Mouse (Mus musculus) cortical plate, adult 2 months (tissue): ENCODE results near the gene Rnf152. TPM values are rescaled to one million over a fixed set of nuclear protein-coding genes. Genes with fewer than 3 reads are reported as not detected.
A peak's percentile ranks its signal among the peaks of the same experiment; 100 is the strongest.

ENCODE experiments used
- H3K27ac ChIP-seq: fragments of 200-500 bp; 2 replicates; pipeline ENCODE4 v1.5.1; 2012; ENCODE audit warnings: low read length, control low read depth, inconsistent platforms; ENCODE audit not compliant: insufficient read depth
- H3K4me1 ChIP-seq: fragments of 200-500 bp; 2 replicates; pipeline ENCODE4 v1.6.1; 2011; ENCODE audit warnings: low read length; ENCODE audit not compliant: control insufficient read depth, insufficient read depth
- H3K4me3 ChIP-seq: fragments of 200-500 bp; 2 replicates; pipeline ENCODE4 v1.5.1; 2011; ENCODE audit warnings: mild to moderate bottlenecking, low read length, control low read depth; ENCODE audit not compliant: insufficient read depth
- CTCF ChIP-seq: fragments of 200-500 bp; IDR thresholded peaks from 2 replicates; pipeline ENCODE4 v1.5.1; 2011; ENCODE audit warnings: mild to moderate bottlenecking, control low read depth, low read length; ENCODE audit not compliant: insufficient read depth; ENCODE audit errors: extremely low read depth
- POLR2A ChIP-seq: fragments of 200-500 bp; IDR thresholded peaks from 2 replicates; pipeline ENCODE4 v1.6.1; 2011; ENCODE audit warnings: mild to moderate bottlenecking, low read length, control low read depth; ENCODE audit not compliant: insufficient read depth; ENCODE audit errors: extremely low read depth
- polyA plus RNA-seq: library from polyadenylated mRNA; depleted of rRNA; stranded (reverse); fragments of >200 nt; gene quantifications from 2 replicates; pipeline ENCODE4 v1.2.3, GENCODE M21; 2012; rRNA removed

Rnf152 gene
- polyA plus RNA-seq, result 4.2 TPM in 2 replicates

DNA sequence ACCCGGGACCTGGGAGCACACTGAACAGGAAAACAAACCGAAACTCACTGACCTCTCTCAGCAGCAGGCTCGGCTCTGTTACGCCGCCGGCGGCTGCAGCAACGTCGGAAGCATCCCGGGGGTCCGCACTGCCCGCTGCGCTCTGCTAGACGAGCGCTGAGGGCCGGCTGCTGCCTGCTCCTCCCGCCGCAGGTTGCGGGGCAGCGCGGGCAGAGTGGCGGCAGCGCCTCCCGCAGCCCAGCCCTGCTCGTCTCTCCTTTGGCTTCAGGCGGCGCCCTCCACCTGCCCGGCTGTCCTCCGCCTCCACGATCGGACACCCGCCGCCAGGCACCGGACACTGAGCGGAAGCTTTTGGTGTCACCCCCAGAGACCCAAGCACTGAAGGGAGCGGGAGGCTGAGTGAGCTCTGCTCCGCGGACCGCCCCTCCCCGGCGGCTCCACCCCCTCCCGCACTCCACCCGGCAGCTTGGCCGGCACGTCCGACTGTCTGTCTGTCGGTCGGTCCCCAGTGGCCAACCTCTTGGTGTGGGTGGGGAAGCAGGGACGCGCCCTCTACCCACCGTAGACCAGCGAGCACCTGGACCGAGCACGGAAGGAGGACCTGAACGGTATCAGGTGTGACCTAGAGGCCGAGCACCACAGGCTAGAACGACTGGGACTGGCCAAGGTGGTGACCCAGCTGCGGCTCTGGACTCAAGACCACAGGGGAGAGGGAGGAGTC, at the start of gene Rnf152:
Gene Rnf152 (minus strand): TSS at position 420 of the 721 bp plus-strand sequence.
- TF ChIP-seq POLR2A (no peak), CTCF (no peak)
- Histone ChIP-seq H3K27ac (peak within 1 kb of the TSS; percentile 14; the same call in 1 of the 2 replicates), H3K4me3 (peak within 1 kb of the TSS; percentile 87), H3K4me1 (no peaks in the 10 kb centered on the region)

GRCm38 (mm10) chr1:105402853-105403252, 46.3 kb upstream of the Rnf152 start:
- no peak overlapping the region for H3K4me3 ChIP-seq
- H3K27ac ChIP-seq, result no peak overlapping the region
- TF ChIP-seq POLR2A (no peak), CTCF (no peak)
- H3K4me1 ChIP-seq, result no peaks in the 10 kb centered on the region

DNA sequence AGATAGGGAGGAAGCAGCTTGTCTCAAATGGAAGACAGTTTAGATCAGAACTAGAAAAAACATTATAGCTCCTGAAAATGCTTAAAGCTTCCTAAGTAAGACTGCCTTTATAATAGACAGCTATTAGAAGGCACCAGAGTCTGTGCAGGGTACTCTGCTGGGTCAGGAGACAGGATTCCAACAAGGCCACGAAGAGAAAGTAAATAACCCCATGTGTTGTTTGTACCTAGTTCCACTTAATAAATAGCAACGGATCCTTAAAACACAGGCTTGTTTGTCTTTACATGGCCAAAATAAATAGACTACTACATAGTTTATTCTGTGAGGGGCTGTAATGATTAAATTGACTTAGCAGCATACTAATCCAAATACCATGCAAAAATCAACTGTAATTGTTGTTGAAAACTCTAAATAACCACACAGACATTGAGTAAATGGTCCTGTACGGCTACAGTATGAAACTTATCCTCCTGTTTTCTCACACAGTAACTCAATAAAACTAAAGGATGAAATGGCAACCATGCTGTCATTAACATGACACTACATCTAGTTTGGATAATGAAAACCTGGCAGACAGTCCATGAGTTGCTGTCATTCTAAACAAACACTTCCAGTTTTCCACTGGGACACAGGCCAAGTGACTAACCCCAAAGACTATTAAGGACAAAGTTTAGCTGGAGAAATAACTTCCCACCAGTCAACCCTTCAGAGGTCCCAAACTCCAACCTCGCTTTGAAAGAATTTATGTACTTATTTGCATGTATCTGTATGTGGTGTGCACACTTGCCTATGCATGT, 27.8 kb upstream of the Rnf152 start:
- H3K4me3 ChIP-seq, result no peak overlapping the region
- no peak for TF ChIP-seq POLR2A
- no peak for TF ChIP-seq CTCF
- no peak overlapping the region for H3K27ac ChIP-seq
- no peaks in the 10 kb centered on the region for H3K4me1 ChIP-seq

- H3K4me3 ChIP-seq, result no peak overlapping the region
- no peak overlapping the region for H3K27ac ChIP-seq
- TF ChIP-seq CTCF (no peak), POLR2A (no peak)
- no peaks in the 10 kb centered on the region for H3K4me1 ChIP-seq
Measured at GRCm38 (mm10) chr1:105377546-105377945, 21.0 kb upstream of the Rnf152 start.

DNA sequence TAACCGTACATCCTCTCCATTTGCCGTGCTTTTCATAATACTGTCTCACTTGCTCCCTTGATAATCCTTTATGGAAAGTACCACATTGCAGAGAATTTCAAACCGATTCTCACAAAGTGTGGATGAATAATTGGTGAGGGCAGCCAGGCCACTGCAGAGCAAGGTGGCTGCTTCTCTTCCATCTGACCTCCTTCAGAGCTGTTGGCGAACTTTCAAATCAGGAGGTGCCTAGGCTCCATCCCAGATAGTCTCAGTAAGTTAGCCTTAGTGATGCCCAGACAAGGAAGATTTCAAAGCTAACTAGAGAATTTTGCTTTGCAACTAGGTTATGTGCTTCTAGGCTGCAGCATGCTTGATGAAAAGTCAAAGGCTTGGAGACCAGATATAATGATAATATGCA, 18.1 kb upstream of the Rnf152 start:
- TF ChIP-seq CTCF (no peak), POLR2A (no peak)
- H3K4me3 ChIP-seq, result no peak overlapping the region
- H3K27ac ChIP-seq, result no peak overlapping the region
- H3K4me1 ChIP-seq, result no peaks in the 10 kb centered on the region

DNA sequence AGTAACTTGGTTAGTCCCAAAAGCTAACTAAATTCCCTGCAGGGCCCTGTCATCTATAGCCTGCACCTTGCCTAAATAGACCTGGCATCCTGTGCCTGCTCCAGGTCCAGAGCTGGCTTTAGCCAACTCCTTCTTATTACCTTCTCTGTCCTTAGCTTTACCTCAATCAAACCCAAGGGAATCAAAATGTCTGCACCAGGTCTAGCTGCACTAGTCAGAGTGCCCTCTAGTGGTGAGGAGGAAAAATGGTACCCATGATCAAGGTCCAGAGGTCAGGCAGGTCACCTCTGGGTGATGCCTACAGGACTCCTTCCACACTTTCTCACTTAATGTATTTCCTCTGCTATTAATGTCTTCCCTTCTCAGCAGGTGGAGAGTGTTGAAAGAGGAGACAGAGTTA, 6.2 kb upstream of the Rnf152 start:
- no peaks in the 10 kb centered on the region for H3K4me1 ChIP-seq
- TF ChIP-seq POLR2A, result no peak
- peak; percentile 39 for TF ChIP-seq CTCF
- H3K27ac ChIP-seq, result no peak overlapping the region
- no peak overlapping the region for H3K4me3 ChIP-seq

DNA sequence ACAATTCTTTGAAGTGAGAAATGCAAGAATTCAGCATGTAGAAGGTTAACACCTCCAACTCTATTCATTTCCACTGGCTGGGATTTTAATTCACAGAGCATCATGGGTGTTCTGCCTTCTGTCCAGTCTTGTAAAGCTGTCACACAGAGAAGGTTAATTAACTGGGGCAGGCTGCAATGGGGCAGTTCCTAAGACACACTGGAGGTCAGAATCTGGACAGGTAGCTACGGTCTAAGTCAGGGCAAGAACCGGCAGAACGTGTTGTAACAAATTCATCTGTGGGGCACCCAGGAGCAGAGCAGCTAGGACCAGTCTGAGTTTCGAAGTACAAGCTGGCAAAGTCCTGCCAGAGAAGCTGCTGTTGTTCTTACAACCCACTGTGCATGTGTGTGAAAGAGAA, 2.4 kb upstream of the Rnf152 start:
- H3K27ac ChIP-seq, result no peak overlapping the region
- H3K4me1 ChIP-seq, result no peaks in the 10 kb centered on the region
- TF ChIP-seq CTCF, result no peak
- no peak for TF ChIP-seq POLR2A
- no peak overlapping the region for H3K4me3 ChIP-seq

- Histone ChIP-seq H3K4me1 (no peaks in the 10 kb centered on the region), H3K27ac (peak overlapping the region; percentile 14; the same call in 1 of the 2 replicates), H3K4me3 (peak overlapping the region; percentile 87)
- TF ChIP-seq CTCF (no peak), POLR2A (no peak)
Measured at GRCm38 (mm10) chr1:105355910-105356290, 610 bp downstream of the Rnf152 start.

- peak overlapping the region; percentile 87 for H3K4me3 ChIP-seq
- H3K4me1 ChIP-seq, result no peaks in the 10 kb centered on the region
- TF ChIP-seq POLR2A (no peak), CTCF (no peak)
- H3K27ac ChIP-seq, result no peak overlapping the region
Measured at GRCm38 (mm10) chr1:105354901-105355891, 1.3 kb downstream of the Rnf152 start.
